Mouse (Mus musculus) hindbrain, embryonic 16.5 days (tissue): ENCODE results near the gene Hk1. TPM values are rescaled to one million over a fixed set of nuclear protein-coding genes. Genes with fewer than 3 reads are reported as not detected.

Experiments used
- ATAC-seq: fragments of 200-750 bp; cut with Nextera tagmentation; 2 replicates; pipeline ENCODE4 v1.8.0; 2017; ENCODE audit warnings: moderate TSS enrichment, moderate library complexity
- H3K27ac ChIP-seq: fragments of 300-500 bp; sonication (generic); 2 replicates; pipeline ENCODE4 v1.5.1; 2014; ENCODE audit warnings: low read depth, mild to moderate bottlenecking, control low read depth, low read length, moderate library complexity
- H3K27me3 ChIP-seq: fragments of 300-500 bp; sonication (generic); replicated peaks from 2 replicates; pipeline ENCODE4 v1.6.1; 2014; ENCODE audit warnings: low read length; ENCODE audit not compliant: control insufficient read depth, insufficient read depth
- H3K36me3 ChIP-seq: fragments of 300-500 bp; sonication (generic); 2 replicates; pipeline ENCODE4 v1.6.1; 2014; ENCODE audit warnings: mild to moderate bottlenecking, low read length, moderate library complexity, mixed read lengths; ENCODE audit not compliant: control insufficient read depth, insufficient read depth
- H3K4me1 ChIP-seq: fragments of 300-500 bp; sonication (generic); 2 replicates; pipeline ENCODE4 v1.6.1; 2014; ENCODE audit warnings: low read depth, low read length; ENCODE audit not compliant: control insufficient read depth, insufficient read depth
- H3K4me2 ChIP-seq: fragments of 300-500 bp; sonication (generic); 2 replicates; pipeline ENCODE4 v1.6.1; 2014; ENCODE audit warnings: mild to moderate bottlenecking, low read length, control low read depth, moderate library complexity
- H3K4me3 ChIP-seq: fragments of 300-500 bp; sonication (generic); 2 replicates; pipeline ENCODE4 v1.5.1; 2014; ENCODE audit warnings: mild to moderate bottlenecking, low read length, control low read depth, moderate library complexity
- H3K9ac ChIP-seq: fragments of 300-500 bp; sonication (generic); 2 replicates; pipeline ENCODE4 v1.6.1; 2014; ENCODE audit warnings: low read depth, mild to moderate bottlenecking, control low read depth, low read length, moderate library complexity
- H3K9me3 ChIP-seq: fragments of 300-500 bp; sonication (generic); 2 replicates; pipeline ENCODE4 v1.6.1; 2014; ENCODE audit warnings: mild to moderate bottlenecking, low read length, moderate library complexity; ENCODE audit not compliant: control insufficient read depth
- WGBS: fragments of 180-500 bp; shearing (Covaris S2); extraction: QIAGEN DNeasy Blood & Tissue Kit; methylation state at CpG from one replicate; pipeline ENCODE4 v1.1.7; 2014; 5-methylcytosine and 5-hydroxymethylcytosine counted together
- polyA plus RNA-seq: library from polyadenylated mRNA; unstranded; fragments of >200 nt; fragmentation: Nextera tagmentation; extraction: Ambion mirVana; gene quantifications from 2 replicates; pipeline ENCODE4 v1.2.1, GENCODE M21; 2015

Hk1 gene
- polyA plus RNA-seq, 1 experiment from 2014 or later, result 164 TPM

DNA sequence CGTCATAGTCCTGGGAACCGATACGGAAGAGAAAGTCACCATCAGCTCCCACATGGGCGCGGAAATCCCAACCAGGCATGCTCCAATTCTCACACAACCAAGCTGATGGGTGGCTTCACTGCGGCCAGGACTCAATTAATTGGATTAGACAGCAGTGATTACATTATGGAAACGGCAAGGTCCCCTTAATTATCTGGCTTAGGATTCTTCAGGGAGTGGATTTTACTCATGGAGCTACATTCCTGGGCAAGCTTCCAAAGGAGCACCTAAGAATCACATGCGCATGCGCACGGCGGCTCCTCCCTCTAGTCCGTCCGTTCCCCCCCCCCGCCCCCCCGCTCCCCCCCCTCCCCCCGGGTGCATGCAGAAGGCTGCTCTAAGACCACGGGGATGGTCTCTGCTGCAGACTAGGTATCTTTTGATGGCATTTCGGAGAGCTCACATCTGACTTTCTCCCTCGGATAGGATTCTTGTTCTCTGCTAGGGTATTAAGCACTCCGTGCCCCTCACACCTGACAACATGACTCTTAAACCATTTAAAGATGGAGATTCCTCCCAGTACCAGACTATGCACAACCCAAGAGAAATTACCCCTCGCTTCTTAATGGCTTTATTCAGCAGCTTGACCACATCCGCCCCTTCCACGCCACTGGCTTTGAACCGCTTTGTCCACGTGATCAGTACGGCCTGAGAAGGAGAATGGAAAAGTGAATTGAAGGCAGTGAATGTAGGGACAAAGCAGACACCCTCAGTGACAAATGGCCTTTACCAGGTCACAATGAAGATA is 83.4 kb downstream of the Hk1 start:
- peaks cover 22% of the 10 kb centered on the region for H3K36me3 ChIP-seq
- no peak for ATAC-seq
- no peaks in the 10 kb centered on the region; the same call in 1 of the 2 replicates for H3K4me1 ChIP-seq
- H3K9ac ChIP-seq, result no peak overlapping the region
- H3K9me3 ChIP-seq, result no peaks in the 10 kb centered on the region
- H3K27ac ChIP-seq, result no peak overlapping the region
- H3K27me3 ChIP-seq, result no peaks in the 10 kb centered on the region
- H3K4me2 ChIP-seq, result peak overlapping the region; percentile 14; the same call in 1 of the 2 replicates
- 52% methylated on average over 20 of the region's 26 CpGs for WGBS
- no peak overlapping the region for H3K4me3 ChIP-seq

DNA sequence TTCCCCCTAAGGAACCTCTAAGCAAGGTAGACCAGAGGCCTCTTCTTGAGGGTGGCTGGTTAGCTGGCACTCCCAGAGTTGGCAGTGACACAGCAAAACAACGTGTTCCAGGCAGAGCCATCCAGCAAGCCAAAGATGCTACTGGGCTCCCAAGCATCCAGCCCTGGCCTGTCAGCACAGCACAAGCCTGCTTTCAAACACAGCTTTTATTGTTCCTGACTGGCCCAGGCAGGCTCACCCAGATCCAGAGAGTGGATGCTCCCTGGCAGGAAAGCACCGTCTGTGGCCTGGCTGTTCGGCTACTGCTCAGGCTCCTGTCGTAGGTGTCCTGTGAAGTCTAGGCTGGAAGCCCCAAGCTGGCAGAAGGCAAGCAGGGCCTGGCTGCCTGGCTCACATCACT is 85.6 kb downstream of the Hk1 start:
- peaks cover 29% of the 10 kb centered on the region for H3K36me3 ChIP-seq
- no peaks in the 10 kb centered on the region for H3K27me3 ChIP-seq
- H3K27ac ChIP-seq, result no peak overlapping the region
- no peaks in the 10 kb centered on the region for H3K9me3 ChIP-seq
- ATAC-seq, result no peak
- no peak overlapping the region for H3K4me3 ChIP-seq
- no peak overlapping the region for H3K9ac ChIP-seq
- H3K4me2 ChIP-seq, result no peak overlapping the region
- H3K4me1 ChIP-seq, result no peaks in the 10 kb centered on the region
- 88% methylated on average over 4 of the region's 4 CpGs for WGBS

DNA sequence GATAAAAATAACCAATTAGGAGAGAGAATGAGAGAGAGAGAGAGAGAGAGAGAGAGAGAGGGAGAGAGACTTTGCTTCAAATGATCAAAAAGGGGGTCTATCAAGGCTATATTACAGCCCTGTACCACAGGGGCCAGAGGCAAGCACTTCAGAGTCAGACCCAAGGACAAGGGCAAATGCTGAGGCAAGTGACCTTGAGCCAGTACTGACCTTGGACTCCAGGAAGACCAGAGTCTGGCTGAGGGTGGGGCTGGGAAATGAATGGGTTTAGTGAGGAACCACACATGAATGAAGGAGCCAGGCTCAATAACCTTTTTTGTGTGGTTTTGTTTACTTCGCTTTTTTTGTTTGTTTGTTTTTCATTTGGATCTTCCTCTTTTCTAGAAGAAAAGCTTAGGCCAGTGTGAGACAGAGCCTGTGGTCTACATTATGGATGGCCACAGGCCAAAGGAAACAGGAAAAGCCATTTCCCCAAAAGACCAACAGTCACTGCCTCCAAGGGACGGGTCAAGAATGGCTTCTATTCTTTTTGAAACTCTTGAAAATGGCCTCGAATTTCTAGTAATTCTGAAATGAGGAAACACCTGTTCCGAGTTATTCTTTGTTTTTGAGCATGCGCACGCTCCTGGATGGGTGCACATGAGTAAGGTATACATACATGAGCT is 92.1 kb downstream of the Hk1 start:
- no peak for ATAC-seq
- peaks cover 29% of the 10 kb centered on the region for H3K36me3 ChIP-seq
- H3K4me2 ChIP-seq, result no peak overlapping the region
- H3K27ac ChIP-seq, result no peak overlapping the region
- no peaks in the 10 kb centered on the region for H3K4me1 ChIP-seq
- 73% methylated on average over 6 of the region's 6 CpGs for WGBS
- no peaks in the 10 kb centered on the region for H3K9me3 ChIP-seq
- H3K4me3 ChIP-seq, result no peak overlapping the region
- H3K9ac ChIP-seq, result no peak overlapping the region
- H3K27me3 ChIP-seq, result no peaks in the 10 kb centered on the region

DNA sequence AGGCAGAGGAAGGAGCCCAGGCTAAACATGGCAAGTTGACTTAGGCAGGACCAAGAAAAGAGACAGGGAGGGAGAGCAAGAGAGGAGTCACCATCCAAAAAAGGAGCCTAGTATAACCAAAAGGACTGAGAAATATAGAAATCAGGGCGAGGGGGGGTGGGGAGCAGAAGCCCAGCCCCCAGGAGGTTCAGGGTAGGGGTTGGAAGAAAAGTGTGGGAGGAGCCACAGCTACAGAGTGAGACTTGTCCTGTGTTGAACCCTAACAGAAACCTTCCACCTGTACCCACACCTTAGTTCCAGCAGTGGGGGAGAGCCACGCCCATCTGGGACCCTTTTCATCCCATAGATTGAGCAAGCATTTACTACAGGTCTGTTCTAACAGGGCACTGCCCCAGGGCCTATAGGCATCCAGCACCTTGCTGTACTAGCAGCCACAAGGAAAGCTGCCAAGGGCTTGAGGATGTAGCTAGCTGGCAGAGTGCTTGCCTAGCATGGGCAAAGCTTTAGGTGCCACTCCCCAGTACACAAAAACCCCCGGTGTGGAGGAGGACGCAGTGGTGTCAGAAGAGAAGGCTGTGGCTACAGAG is 96.4 kb downstream of the Hk1 start:
- Histone ChIP-seq H3K36me3 (peaks cover 41% of the 10 kb centered on the region), H3K4me1 (no peaks in the 10 kb centered on the region), H3K27me3 (no peaks in the 10 kb centered on the region), H3K4me2 (no peak overlapping the region), H3K4me3 (no peak overlapping the region), H3K9me3 (peaks cover 2% of the 10 kb centered on the region; the same call in 1 of the 2 replicates), H3K27ac (no peak overlapping the region), H3K9ac (no peak overlapping the region)
- ATAC-seq, result no peak
- 79% methylated on average over 4 of the region's 4 CpGs for WGBS

DNA sequence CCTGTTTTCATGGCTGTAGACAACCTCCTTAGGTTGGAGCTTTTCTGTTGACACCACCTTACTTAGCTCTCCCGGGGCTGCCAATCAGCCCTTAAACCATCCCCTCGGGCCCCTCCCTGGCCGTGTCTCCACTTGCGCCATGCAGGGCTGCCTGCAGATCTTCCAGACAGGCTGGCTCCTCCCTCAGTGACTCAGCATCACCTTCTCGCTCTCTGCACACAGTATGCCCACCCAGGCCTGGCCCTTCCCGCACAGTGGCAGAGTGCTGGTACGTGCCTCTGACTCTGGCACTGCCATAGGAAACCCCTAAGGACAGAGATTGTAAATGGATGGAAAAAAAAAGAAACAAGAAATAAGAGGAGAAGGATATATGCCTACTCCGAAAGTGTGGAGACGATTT is 96.9 kb downstream of the Hk1 start:
- Histone ChIP-seq H3K36me3 (peaks cover 42% of the 10 kb centered on the region), H3K27ac (no peak overlapping the region)
- ATAC-seq, result no peak

DNA sequence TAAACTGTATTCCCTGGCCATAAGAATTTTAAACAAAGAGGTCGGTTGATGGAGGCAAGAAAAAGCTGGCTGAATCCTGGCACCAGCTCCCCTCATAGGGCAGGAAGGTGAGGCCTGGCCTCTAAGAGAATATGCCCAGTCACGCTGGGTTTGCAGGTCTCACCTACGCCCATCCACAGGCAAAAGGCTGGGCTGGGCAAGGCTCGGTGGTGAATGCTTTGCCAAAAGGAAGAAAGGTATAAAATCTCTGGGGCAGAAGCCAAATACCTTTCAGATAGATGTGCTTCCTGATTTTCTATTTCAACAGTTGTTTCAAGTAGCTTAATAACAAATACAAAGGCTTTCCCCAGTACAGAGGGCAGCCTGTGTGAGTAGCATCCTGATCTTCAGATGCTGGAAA is 100.0 kb downstream of the Hk1 start:
- Histone ChIP-seq H3K9ac (no peak overlapping the region), H3K9me3 (peaks cover 2% of the 10 kb centered on the region; the same call in 1 of the 2 replicates), H3K4me2 (no peak overlapping the region), H3K27ac (no peak overlapping the region), H3K4me3 (no peak overlapping the region), H3K27me3 (no peaks in the 10 kb centered on the region), H3K4me1 (no peaks in the 10 kb centered on the region), H3K36me3 (peaks cover 39% of the 10 kb centered on the region)
- WGBS, result 88% methylated on average over 4 of the region's 4 CpGs
- ATAC-seq, result no peak

More for the DNA sequence above, 96.9 kb downstream of the Hk1 start:
- no peaks in the 10 kb centered on the region for H3K27me3 ChIP-seq
- no peak overlapping the region for H3K9ac ChIP-seq
- WGBS, result 57% methylated on average over 9 of the region's 9 CpGs
- no peak overlapping the region for H3K4me3 ChIP-seq
- no peaks in the 10 kb centered on the region for H3K4me1 ChIP-seq
- H3K4me2 ChIP-seq, result no peak overlapping the region
- peaks cover 2% of the 10 kb centered on the region; the same call in 1 of the 2 replicates for H3K9me3 ChIP-seq

DNA sequence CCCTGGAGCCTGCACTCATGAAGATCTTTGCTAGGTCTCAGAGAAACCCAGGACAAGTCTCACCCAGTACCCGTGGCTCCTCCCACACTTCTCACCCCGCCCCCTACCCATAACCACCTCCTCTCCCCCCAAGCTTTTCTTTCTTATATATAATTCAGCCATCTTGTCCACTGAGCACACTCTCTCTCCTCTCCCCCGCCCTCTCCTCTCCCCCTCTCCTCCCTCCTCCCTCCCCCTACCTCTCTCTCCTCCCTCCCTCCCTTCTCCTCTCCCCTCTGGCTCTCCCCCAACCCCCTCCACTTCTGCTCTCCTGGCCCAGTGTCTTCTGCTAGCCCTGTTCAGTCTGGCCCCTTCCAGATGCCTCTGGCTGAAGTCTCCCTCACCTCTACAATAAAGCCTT is 100.6 kb downstream of the Hk1 start:
- peaks cover 41% of the 10 kb centered on the region for H3K36me3 ChIP-seq
- no peaks in the 10 kb centered on the region for H3K27me3 ChIP-seq
- no peak overlapping the region for H3K9ac ChIP-seq
- no peak overlapping the region for H3K27ac ChIP-seq
- ATAC-seq, result no peak
- H3K4me3 ChIP-seq, result no peak overlapping the region
- no peak overlapping the region for H3K4me2 ChIP-seq
- H3K4me1 ChIP-seq, result no peaks in the 10 kb centered on the region
- WGBS, result 55% methylated on average over 3 of the region's 3 CpGs
- H3K9me3 ChIP-seq, result peaks cover 2% of the 10 kb centered on the region; the same call in 1 of the 2 replicates

DNA sequence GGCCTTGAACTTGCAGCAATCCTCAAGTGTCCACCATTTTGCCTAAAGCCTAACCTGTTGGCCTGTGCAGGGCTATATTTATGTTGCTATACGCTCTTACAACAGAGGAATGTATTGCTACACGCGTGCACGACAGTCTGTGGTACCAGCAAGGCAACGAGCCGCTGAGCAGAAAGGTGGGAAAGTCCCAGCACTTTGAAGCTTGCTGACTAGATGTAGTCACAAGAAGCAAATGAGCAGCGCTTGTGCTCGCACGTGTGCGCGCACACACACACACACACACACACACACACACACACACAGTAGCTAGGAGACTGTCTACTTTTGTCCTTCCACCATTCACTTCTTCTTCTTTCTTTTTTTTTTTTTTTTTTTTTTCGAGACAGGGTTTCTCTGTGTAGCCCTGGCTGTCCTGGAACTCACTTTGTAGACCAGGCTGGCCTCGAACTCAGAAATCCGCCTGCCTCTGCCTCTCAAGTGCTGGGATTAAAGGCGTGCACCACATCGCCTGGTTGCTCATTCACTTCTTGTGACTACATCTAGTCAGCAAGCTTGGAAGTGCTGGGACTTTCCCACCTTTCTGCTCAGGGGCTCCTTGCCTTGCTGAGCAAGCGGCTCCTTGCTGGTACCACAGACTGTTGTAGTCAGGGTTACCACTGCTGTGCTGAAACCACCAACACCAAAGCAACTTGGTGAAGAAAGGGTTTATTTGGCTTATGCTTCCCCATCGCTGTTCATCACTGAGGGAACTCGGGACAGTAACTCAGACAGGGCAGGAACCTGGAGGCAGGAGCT is 102.0 kb downstream of the Hk1 start:
- Histone ChIP-seq H3K4me1 (no peaks in the 10 kb centered on the region), H3K27ac (no peak overlapping the region), H3K4me3 (no peak overlapping the region), H3K4me2 (no peak overlapping the region), H3K27me3 (no peaks in the 10 kb centered on the region), H3K9me3 (peaks cover 2% of the 10 kb centered on the region; the same call in 1 of the 2 replicates), H3K36me3 (peaks cover 44% of the 10 kb centered on the region), H3K9ac (no peak overlapping the region)
- 98% methylated on average over 18 of the region's 19 CpGs for WGBS
- no peak for ATAC-seq
